Mouse (Mus musculus): ENCODE measurements around the gene Vps13c. TPM values are rescaled to one million over a fixed set of nuclear protein-coding genes. Genes with fewer than 3 reads are reported as not detected.

Gene Vps13c
- polyA plus RNA-seq, 1 experiment from 2014 or later: 5.9 TPM

DNA sequence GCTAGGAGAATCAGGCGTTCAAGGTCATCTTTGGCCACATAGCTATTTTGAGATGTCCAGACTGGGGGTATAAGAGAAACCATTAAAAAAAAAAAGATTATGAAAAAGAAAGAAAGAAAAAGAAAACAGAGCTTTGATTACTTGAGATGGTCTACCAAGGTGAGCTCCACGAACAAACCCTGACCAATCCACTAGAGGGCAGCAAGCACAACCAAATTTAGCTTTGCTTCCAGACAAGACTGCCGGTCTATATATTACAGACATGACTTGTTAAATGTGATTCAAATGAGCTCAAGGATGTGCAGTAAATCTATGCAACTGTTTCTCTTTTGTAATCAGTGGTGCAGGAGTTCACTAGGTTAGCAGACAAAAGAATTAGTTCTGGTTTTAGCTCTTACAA, 12.0 kb upstream of the Vps13c start:
- 9% methylated on average over 3 of the region's 3 CpGs for WGBS
- no peak overlapping the region for H3K4me3 ChIP-seq (replicated peaks; ENCODE audit: low read length)
- no peak overlapping the region for H3K9ac ChIP-seq (ENCODE audit: low read length)
- ATAC-seq (ENCODE audit: insufficient read depth, low FRiP score): no peak
- no peak overlapping the region for H3K4me2 ChIP-seq (ENCODE audit: low read depth, low read length)
- H3K36me3 ChIP-seq (ENCODE audit: control insufficient read depth, insufficient read depth, low read length): no peaks in the 10 kb centered on the region
- peaks cover 8% of the 10 kb centered on the region; the same call in 1 of the 2 replicates for H3K27me3 ChIP-seq (ENCODE audit: control insufficient read depth, insufficient read depth, low read length)
- peaks cover 10% of the 10 kb centered on the region; the same call in 1 of the 2 replicates for H3K4me1 ChIP-seq (ENCODE audit: control insufficient read depth, insufficient read depth, low read length)
- H3K27ac ChIP-seq (ENCODE audit: low read length): no peak overlapping the region
- H3K9me3 ChIP-seq (replicated peaks; ENCODE audit: control insufficient read depth, low read length): no peaks in the 10 kb centered on the region

DNA sequence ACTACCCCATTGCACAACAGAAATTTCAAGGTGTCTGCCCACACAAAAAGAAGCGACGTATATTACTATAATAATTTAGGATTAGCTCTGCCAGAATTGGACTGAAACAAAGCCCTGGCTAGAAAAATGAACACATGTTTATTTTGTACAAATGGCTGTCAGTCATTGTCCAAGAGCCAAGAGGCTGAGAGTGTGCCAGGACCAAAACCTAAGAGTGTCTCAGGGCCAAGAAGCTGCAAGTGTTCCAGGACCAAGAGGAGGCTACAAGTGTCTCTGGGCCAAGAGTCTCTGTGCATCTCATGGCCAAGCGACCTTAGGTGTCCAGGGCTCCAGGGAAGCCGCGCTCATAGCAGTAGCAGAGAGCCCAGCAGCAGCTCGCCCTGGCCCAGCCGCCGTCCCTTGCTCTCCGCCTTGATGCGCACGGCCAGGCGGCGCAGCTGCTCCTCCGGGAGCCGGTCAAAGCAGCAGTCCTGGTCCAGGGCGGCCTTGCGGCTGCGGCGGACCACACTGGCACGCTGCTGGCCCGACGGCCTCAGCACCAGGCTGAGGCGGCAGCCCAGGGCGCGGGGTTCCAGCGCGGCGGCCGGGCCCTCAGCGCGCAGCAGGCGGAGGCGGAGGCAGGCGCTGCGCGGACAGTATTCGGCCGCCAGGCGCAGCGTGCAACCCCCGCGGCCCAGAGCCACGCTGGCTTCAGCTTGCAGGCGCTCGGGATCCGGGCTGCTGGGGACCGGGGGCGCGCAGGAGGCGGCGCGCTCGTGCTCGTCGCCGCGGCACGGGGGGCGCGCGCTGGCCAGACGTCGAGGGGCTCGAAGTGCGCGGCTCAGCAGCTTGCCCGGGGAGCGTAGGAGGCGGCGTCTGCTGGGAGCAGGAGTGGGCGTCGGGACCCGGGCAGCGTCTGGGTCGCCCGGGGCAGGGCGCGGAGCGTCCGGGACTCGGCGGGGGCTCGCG, 9.5 kb upstream of the Vps13c start:
- Histone ChIP-seq H3K27ac (ENCODE audit: low read length) (peak overlapping the region; percentile 23), H3K9ac (ENCODE audit: low read length) (peak overlapping the region; percentile 70), H3K4me1 (ENCODE audit: control insufficient read depth, insufficient read depth, low read length) (peaks cover 10% of the 10 kb centered on the region; the same call in 1 of the 2 replicates), H3K9me3 (replicated peaks; ENCODE audit: control insufficient read depth, low read length) (no peaks in the 10 kb centered on the region), H3K27me3 (ENCODE audit: control insufficient read depth, insufficient read depth, low read length) (peaks cover 8% of the 10 kb centered on the region; the same call in 1 of the 2 replicates), H3K36me3 (ENCODE audit: control insufficient read depth, insufficient read depth, low read length) (no peaks in the 10 kb centered on the region), H3K4me2 (ENCODE audit: low read depth, low read length) (peak overlapping the region; percentile 95), H3K4me3 (replicated peaks; ENCODE audit: low read length) (peak overlapping the region; percentile 60)
- peak; percentile 85 for ATAC-seq (ENCODE audit: insufficient read depth, low FRiP score)
- WGBS: 2% methylated on average over 70 of the region's 84 CpGs

GRCm38 (mm10) chr9:67831359-67832045, 8.7 kb upstream of the Vps13c start:
- H3K4me2 ChIP-seq (ENCODE audit: low read depth, low read length): peak overlapping the region; percentile 95
- peak overlapping the region; percentile 60 for H3K4me3 ChIP-seq (replicated peaks; ENCODE audit: low read length)
- H3K9me3 ChIP-seq (replicated peaks; ENCODE audit: control insufficient read depth, low read length): no peaks in the 10 kb centered on the region
- peak overlapping the region; percentile 70 for H3K9ac ChIP-seq (ENCODE audit: low read length)
- under 1% methylated on average over 57 of the region's 57 CpGs for WGBS
- ATAC-seq (ENCODE audit: insufficient read depth, low FRiP score): peak; percentile 30; the same call in 1 of the 2 replicates
- peaks cover 8% of the 10 kb centered on the region; the same call in 1 of the 2 replicates for H3K27me3 ChIP-seq (ENCODE audit: control insufficient read depth, insufficient read depth, low read length)
- H3K36me3 ChIP-seq (ENCODE audit: control insufficient read depth, insufficient read depth, low read length): no peaks in the 10 kb centered on the region
- H3K27ac ChIP-seq (ENCODE audit: low read length): peak overlapping the region; percentile 23
- peaks cover 10% of the 10 kb centered on the region; the same call in 1 of the 2 replicates for H3K4me1 ChIP-seq (ENCODE audit: control insufficient read depth, insufficient read depth, low read length)

GRCm38 (mm10) chr9:67832046-67832605, 8.1 kb upstream of the Vps13c start, which contains the start of gene C2cd4a:
Gene C2cd4a, minus strand, starts transcription at chr9:67832330.
- Histone ChIP-seq H3K27me3 (ENCODE audit: control insufficient read depth, insufficient read depth, low read length) (peaks cover 8% of the 10 kb centered on the region; the same call in 1 of the 2 replicates), H3K4me2 (ENCODE audit: low read depth, low read length) (peak within 1 kb of the TSS; percentile 95), H3K27ac (ENCODE audit: low read length) (peak within 1 kb of the TSS; percentile 23), H3K4me3 (replicated peaks; ENCODE audit: low read length) (peak within 1 kb of the TSS; percentile 60), H3K9ac (ENCODE audit: low read length) (peak within 1 kb of the TSS; percentile 70), H3K9me3 (replicated peaks; ENCODE audit: control insufficient read depth, low read length) (no peaks in the 10 kb centered on the region), H3K4me1 (ENCODE audit: control insufficient read depth, insufficient read depth, low read length) (peaks cover 10% of the 10 kb centered on the region; the same call in 1 of the 2 replicates), H3K36me3 (ENCODE audit: control insufficient read depth, insufficient read depth, low read length) (no peaks in the 10 kb centered on the region)
- 3% methylated on average over 20 of the region's 20 CpGs for WGBS
- no peak for ATAC-seq (ENCODE audit: insufficient read depth, low FRiP score)

DNA sequence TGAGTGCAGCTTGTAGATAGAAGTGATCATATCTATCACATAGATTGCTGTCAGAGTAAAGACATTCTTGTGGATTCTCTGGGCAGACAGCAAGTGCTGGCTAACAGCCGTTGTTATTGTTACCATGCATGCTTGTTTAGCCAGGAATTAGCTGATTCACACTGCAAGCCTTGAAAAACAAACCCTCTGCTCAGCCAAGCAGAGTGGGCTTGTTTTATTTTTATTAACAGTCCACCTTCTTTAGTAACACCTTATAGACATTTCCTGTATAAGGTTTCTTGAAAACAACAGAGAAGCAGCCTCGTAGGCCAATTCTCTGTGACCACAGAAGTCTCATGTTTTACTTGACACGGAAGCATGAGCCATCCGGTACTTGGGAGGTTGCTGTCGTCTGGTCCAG, 5.7 kb upstream of the Vps13c start:
- WGBS: 75% methylated on average over 5 of the region's 5 CpGs
- Histone ChIP-seq H3K4me1 (ENCODE audit: control insufficient read depth, insufficient read depth, low read length) (peaks cover 10% of the 10 kb centered on the region; the same call in 1 of the 2 replicates), H3K9me3 (replicated peaks; ENCODE audit: control insufficient read depth, low read length) (no peaks in the 10 kb centered on the region), H3K36me3 (ENCODE audit: control insufficient read depth, insufficient read depth, low read length) (no peaks in the 10 kb centered on the region), H3K4me2 (ENCODE audit: low read depth, low read length) (no peak overlapping the region), H3K9ac (ENCODE audit: low read length) (no peak overlapping the region), H3K27ac (ENCODE audit: low read length) (no peak overlapping the region), H3K4me3 (replicated peaks; ENCODE audit: low read length) (no peak overlapping the region), H3K27me3 (ENCODE audit: control insufficient read depth, insufficient read depth, low read length) (peaks cover 8% of the 10 kb centered on the region; the same call in 1 of the 2 replicates)
- ATAC-seq (ENCODE audit: insufficient read depth, low FRiP score): no peak

- Histone ChIP-seq H3K27me3 (ENCODE audit: control insufficient read depth, insufficient read depth, low read length) (no peaks in the 10 kb centered on the region), H3K9ac (ENCODE audit: low read length) (no peak overlapping the region), H3K4me3 (replicated peaks; ENCODE audit: low read length) (no peak overlapping the region), H3K36me3 (ENCODE audit: control insufficient read depth, insufficient read depth, low read length) (no peaks in the 10 kb centered on the region), H3K9me3 (replicated peaks; ENCODE audit: control insufficient read depth, low read length) (no peaks in the 10 kb centered on the region), H3K27ac (ENCODE audit: low read length) (no peak overlapping the region), H3K4me2 (ENCODE audit: low read depth, low read length) (no peak overlapping the region), H3K4me1 (ENCODE audit: control insufficient read depth, insufficient read depth, low read length) (peaks cover 5% of the 10 kb centered on the region; the same call in 1 of the 2 replicates)
- 68% methylated on average over 2 of the region's 2 CpGs for WGBS
- ATAC-seq (ENCODE audit: insufficient read depth, low FRiP score): no peak
These were observed 2.9 kb upstream of the Vps13c start for GRCm38 (mm10) chr9:67837311-67837710.

DNA sequence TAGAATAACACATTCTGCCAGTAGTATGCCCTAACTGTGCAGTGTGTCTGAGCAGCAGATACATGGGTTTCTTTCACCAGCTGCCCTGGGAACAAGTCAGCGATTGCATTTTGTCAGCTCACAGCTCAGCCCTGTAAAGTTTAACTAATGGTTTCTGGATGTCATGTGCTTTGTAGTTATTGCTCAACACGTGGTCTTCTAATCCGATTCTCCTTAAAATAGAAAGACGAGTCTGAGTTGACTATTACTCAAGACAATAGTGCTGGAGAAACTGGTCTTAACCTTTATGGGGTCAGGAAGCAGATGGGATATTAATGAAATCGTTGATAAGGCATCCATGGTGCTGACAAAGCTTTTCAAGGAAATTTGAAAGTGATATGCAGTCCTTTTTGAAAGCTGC, 2.6 kb downstream of the Vps13c start:
- no peak for ATAC-seq (ENCODE audit: insufficient read depth, low FRiP score)
- no peaks in the 10 kb centered on the region for H3K9me3 ChIP-seq (replicated peaks; ENCODE audit: control insufficient read depth, low read length)
- no peak overlapping the region for H3K4me3 ChIP-seq (replicated peaks; ENCODE audit: low read length)
- no peaks in the 10 kb centered on the region for H3K27me3 ChIP-seq (ENCODE audit: control insufficient read depth, insufficient read depth, low read length)
- H3K9ac ChIP-seq (ENCODE audit: low read length): no peak overlapping the region
- 28% methylated on average over 5 of the region's 5 CpGs for WGBS
- H3K4me2 ChIP-seq (ENCODE audit: low read depth, low read length): no peak overlapping the region
- no peak overlapping the region for H3K27ac ChIP-seq (ENCODE audit: low read length)
- H3K4me1 ChIP-seq (ENCODE audit: control insufficient read depth, insufficient read depth, low read length): peaks cover 9% of the 10 kb centered on the region; the same call in 1 of the 2 replicates
- H3K36me3 ChIP-seq (ENCODE audit: control insufficient read depth, insufficient read depth, low read length): no peaks in the 10 kb centered on the region

DNA sequence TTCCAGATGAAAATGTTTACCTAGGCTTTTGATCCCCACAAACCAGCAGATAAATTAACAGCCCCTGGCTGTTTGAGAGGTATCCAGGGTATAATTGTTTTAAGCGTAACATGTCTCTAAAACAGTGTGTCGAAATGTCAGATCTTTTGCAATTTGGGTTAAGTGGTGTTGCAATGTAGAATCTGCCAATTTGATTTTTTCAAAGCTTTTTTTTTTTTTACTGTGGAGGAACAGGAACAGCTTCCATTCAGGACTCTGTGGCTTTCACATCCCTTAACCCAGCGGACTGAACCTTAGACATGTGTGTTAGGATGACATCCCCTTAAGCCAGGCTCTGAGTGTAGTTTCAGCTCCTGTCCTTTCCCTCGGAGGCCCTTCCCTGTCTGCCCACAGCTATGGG, 4.8 kb downstream of the Vps13c start:
- no peak for ATAC-seq (ENCODE audit: insufficient read depth, low FRiP score)
- Histone ChIP-seq H3K27me3 (ENCODE audit: control insufficient read depth, insufficient read depth, low read length) (no peaks in the 10 kb centered on the region), H3K4me3 (replicated peaks; ENCODE audit: low read length) (no peak overlapping the region), H3K9ac (ENCODE audit: low read length) (no peak overlapping the region), H3K36me3 (ENCODE audit: control insufficient read depth, insufficient read depth, low read length) (no peaks in the 10 kb centered on the region), H3K4me2 (ENCODE audit: low read depth, low read length) (no peak overlapping the region), H3K27ac (ENCODE audit: low read length) (no peak overlapping the region), H3K4me1 (ENCODE audit: control insufficient read depth, insufficient read depth, low read length) (peaks cover 9% of the 10 kb centered on the region; the same call in 1 of the 2 replicates), H3K9me3 (replicated peaks; ENCODE audit: control insufficient read depth, low read length) (no peaks in the 10 kb centered on the region)
- WGBS: 59% methylated on average over 4 of the region's 4 CpGs

All from stomach, embryonic 16.5 days (tissue).